Mouse (Mus musculus): ENCODE measurements around the gene Dmbt1.

GRCm38 (mm10) chr7:130982371-130982770 is 49.5 kb upstream of the Dmbt1 start:
- TF ChIP-seq CTCF (IDR thresholded peaks at IDR 0.05 in 2 of 3, conservative IDR thresholded peaks at IDR 0.05 in 1 of 3; ENCODE audit: control insufficient read depth in 1 of 3, insufficient read depth in 1 of 3, low read depth in 2 of 3, low read length in 3 of 3, poor library complexity in 1 of 3, severe bottlenecking in 1 of 3) (no peak), GATA1 (IDR thresholded peaks at IDR 0.05; ENCODE audit: low read depth, low read length) (no peak), POLR2A (IDR thresholded peaks at IDR 0.05; ENCODE audit: control insufficient read depth in 1 of 2, insufficient read depth in 1 of 2, low read depth in 1 of 2, low read length in 2 of 2, poor library complexity in 1 of 2) (no peak)
